Mouse (Mus musculus): ENCODE data around the gene Cap1. TPM values are rescaled to one million over a fixed set of nuclear protein-coding genes. Genes with fewer than 3 reads are reported as not detected.

The Cap1 gene
- 100 to 1,000 TPM; 305 to 314 TPM for total RNA-seq (2021)

DNA sequence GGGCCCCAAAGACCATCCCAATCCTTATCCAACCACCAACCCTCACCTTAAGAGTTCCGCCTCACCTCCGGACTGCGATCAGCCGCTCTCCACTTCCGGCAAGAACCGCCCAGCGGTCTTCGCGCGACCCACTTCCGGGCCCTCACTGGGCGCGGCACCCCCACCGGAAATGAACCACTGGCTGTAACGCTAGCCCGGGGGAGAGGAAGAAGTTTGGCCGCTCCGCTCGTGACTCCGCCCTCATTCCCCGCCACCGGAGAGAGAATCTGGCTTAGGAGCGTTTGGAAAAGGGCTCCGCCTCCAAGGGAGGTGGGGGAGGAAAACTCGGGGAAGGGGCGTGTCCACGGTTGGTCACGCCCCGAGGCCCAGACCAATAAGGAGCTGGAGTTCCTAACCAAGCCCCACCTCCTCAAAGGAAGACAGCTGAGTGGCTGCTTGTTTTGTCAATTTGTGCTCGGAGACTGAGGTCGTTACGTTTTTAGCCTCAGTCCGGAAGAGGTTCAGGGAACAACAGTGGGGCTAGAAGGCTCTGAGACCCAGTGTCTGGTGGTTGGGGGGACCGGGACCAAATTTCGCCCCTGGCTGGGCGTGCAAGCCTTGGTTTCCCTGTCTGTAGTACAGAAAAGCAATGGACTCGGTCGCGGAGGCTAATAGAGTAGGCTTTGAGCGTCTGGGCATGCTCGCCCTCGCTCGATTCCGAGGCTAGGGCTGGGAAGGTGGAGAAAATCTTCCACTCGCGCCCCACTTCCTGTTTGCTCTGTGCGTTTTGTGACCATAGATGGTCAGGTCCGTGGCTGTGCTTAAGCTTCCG, at the start of gene Cap1:
Gene Cap1 (minus strand): TSS at position 289 of the 811 bp plus-strand sequence.
- peak; percentile 98 to 99 for DNase-seq

DNA sequence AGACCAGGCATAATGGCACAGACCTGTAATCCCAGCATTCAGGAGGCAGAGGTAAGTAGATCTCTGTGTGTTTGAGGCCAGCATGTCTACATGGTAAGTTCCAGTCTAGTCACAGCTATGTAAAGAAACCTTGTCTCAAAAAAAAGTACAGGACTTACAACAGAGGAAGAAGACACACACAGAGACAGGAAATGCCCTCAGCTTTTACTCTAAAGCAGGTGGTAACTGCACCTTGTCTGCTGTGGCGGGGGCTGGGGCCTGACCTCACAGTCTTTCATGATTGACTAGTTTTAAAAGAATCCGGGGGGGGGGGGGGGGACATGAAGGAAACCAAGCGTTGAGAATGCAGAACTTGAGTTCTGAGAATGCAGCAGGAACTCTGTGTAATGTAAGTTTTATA, 48.0 kb upstream of the Cap1 start:
- DNase-seq: no peak

DNA sequence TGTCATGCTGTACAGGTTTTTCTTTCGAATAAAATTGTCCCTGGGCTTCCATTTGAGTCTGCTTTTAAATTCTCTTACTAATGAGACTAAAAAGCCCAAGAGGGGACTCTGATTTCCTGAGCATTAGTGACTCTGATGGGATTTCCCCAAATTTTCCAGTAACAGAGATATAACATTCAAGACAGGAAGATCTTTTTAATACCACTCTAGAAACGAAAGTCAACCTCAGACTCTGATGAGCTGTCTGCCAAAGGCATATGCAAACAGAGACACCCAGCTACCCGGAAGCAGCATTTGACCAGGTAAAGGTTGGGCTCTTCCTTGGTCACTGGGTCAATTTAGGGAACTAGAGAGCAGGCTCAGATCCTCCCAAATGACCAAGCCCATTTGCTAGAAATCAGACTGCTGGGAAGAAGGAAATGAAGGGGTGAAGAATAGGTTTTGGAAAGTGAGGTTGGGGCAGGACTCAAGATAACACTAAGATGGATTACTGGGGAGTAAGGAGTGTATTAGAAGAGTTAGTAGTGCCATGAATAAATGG, 47.3 kb upstream of the Cap1 start:
- DNase-seq: no peak

DNA sequence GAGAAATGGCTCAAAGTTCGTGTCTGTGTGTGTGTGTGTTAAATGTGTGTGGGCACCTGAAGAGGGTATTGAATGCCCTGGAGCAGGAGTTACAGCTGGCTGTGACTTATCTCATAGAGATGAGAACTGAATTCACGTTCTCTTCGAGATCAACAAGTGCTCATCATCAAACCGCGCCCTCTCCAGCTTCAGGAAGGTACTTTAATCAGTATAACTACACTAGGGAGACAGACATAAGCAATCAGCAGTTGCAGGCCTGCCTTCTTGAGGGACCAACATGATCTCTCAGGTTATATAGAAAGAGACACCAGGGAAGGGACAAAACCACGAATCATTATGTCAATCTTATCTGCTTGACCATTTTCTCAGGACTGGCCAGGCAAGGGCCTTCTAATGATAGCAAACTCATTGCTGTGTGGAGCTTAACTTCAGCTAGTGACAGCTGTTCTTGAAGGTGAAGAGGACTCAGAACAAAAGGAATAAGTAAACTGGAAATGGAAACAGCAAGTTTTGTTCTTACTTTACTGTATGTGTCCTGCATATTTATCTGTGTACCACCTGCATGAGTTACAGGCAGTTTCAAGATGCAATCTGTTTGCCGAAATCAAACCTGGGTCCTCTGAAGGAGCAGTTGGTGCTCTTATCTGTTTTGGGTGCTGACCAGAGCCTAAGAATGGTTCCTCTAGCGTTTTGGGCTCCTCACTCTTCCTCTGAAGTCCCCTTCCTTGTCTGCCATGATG, 46.6 kb upstream of the Cap1 start:
- no peak for DNase-seq

DNA sequence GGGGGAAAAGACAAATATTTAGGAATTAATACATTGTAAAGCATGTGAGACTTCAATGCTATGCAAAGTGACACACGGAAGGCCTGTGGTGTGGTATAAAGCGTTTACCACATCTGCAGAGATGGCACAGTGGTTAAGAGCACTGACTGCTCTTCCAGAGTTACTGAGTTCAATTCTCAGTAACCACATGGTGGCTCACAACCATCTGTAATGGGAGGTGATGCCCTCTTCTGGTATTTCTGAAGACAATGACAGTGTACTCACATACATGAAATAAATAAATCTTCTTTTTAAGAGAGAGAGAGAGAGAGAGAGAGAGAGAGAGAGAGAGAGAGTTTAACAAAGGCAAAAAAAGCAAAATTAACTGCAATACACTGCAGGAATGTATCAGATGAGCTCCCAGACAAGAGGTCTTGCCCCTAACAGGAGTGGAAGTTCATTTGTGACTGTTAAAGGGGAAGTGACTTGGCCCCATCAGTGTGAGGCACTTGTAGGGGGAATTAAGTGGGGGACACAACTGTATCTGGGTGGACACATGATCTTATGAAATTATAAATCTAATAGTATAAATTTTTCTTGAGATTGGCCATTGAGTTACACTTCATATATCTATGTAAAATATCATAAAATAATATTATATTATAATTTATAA, 45.2 kb upstream of the Cap1 start:
- no peak for DNase-seq

DNA sequence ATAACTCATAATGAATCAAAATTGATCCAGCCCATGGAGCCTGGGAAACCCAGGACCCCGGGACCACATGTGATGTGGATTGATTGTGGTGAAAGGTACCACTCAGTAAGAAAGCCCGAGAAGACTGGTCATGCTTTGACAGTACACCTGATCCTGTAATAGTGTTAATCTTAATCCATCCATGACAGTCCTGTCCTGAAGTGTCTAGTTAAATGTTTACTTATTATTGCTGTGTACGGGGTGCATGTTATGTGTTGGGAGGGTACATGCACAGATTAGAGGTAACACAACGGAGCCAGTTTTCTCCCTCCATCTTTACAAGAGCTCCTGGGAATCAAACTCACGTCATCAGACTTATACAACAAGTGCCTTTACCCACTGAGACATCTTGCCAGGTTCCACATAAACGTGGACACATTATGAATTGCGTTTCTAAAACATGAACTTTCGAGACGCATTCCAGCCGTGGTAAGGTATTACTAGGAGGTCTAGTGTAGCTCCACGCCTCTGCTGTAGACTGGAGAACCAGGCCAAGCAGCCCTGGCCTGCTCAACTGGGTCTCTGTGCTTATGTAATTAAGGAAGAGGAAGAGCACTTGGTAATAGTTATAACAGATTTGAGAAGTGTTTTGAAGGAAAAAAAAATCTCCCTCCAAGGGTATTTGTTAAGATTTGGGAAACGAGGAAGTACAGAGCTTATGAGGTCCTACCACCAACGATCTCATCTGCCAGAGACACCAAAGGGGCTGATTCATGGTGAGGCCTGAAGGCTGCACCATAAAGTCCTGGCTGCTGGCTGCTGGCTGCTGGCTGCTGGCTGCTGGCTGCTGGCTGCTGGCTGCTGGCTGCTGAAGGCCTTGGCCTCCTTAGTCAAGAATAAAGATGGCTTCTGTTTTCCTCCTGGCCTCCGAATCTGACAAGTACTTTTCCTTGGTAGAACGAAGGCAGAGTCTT, 37.8 kb upstream of the Cap1 start:
- no peak for DNase-seq

DNA sequence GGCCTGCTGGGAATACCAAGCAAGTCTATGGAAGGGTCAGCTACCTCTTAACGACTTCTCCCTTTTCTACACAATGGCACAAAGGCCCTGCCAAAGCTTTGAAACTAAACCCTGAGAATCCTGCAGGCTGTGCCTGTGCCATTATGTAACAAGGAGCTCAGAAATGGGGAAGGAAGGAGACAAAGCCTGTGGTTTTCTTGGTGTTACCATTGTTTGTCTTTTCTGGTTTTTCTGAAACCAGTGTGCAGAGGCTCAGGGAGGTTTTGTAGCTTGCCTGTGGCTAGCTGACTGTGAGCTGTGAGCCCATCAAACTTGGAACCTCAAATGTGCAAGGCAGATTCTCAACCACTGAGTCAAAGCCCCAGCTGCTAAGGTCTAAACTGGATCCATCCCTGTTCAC, 37.0 kb upstream of the Cap1 start:
- DNase-seq: no peak

DNA sequence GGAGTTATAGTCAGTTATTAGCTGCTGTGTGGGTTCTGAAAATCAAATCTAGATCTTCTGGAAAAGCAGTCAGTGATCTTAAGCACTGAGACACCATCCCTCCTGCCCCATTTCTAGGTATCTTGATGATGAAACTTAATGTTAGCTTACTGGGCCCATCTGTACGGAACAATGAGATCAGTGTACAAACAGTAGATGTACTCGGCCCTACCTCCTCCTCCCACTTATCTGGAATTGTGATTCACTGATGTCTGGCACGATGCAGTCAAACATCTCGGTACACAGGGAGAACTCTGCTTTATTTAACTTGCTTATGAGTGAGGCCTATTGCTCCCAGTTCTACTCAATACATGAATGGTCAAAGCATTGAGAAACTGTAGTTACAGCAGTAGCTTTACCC, 30.1 kb upstream of the Cap1 start:
- DNase-seq: no peak

DNA sequence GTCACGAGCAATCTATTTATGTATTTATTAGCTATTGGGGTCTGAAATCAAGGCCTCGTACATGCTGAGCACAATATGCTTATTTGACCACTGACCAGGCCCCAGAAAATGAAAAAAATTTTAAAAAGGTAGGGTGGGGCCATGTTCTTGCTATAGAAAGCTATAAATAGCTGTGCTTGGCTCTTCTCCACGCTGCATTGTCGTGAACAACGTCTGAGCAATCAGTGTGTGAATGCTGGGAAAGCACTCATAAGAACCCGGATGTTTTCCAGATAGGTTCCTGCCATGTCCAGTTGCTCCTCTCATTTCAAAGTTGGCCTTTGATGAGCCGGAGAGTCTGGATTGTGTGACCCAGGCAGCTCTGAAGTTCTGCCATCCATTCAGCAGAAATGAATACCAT, 28.3 kb upstream of the Cap1 start:
- DNase-seq: no peak

DNA sequence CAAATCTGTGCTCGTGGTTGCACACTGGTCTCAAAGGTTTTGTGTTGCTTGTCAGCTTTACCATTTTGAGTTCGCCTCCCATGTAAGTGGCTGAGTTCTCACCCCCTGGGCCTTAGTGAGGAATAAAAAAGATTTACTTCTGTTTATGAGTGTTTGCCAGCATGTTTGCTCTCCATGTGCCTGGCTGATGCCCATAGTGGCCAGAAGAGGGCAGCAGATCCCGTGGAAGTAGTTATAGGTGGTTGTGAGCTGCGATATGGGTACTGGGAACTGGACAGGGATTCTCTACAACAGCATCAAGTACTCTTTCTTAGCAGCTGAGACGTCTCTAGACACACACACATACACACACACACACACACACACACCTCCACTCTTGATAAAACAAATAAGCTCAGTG, 26.8 kb upstream of the Cap1 start:
- DNase-seq: no peak

DNA sequence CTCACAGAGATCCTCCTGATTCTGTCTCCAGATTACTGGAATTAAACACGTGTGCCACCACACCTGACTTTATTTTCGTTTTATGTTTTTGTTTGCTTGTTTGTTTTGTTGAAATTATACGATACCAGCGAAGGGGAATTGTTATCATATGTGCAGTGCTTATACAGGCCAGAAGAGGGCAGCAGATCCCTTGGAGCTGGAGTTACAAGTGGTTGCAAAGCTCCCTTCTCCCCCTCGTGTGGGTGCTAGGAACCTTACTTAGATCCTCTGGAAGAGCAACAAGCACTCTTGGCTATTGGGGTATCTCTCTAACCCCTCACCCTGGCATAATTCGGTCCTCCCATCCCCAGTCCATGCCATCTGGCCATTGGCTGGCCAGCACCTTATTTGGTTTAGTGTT, 24.7 kb upstream of the Cap1 start:
- DNase-seq: no peak

DNA sequence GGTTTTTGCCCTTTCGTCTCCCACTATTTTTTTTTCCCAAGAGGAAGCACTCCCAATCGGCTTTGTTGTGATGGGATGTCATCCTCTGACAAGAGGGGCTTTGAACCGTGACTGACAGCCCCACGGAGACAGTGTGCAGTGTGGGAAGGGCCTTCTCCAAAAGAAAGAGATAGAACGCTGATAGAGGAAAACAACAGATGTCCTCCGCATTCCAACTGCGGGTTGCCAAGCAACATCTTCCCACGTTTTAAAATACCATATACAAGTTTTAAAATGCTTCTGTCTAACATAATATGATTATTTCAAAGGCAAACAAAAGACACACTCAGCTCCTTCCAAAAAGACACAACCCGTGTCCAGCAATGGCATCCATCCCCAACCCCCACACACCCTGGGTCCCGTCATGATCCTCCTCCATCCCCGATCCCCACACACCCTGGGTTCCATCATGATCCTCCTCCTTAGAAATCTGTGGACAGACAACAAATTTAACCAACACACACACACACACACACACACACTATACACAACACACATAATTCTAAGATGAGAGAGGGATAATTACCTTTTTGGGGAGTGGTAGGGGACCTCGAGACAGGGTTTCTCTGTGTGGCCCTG, 23.8 kb upstream of the Cap1 start:
- DNase-seq: peak; percentile 67 to 74

DNA sequence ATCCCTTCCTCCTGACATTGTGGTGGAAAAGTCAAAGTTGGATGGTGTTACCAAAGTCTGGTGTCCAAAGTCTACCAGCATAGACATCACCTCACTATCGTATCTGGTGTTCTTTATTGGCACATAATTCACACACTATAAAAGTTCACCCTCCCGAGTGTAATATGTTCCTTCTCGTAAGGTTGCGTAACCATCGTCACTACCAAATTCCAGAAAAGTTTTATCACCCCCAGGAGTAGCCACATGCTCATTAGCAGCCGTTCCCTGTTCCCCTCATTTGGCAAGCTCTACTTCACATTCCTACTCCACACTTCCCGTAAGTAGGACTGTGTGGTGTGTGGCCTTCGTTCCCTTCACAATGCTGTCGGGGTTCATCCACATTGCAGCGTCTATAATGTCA, 19.5 kb upstream of the Cap1 start:
- no peak for DNase-seq

DNA sequence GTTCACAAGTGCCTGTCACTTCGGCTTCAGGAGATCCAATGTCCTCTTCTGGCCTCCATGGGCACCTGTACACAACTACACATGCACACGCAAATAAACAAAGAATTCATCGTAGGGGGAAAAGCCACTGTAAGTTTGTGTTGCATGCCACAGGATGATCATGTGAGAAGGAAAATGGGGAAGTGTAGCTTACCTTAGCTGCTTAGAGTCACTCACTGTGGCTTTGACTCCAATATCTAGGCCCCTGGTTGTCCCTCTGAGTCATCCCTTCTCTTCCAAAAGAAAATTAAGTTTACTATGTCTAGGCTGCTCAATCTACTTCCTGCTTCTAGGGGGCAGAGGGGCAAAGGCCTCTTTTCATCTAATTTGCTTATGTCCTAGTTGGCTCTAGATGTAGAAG, 17.9 kb upstream of the Cap1 start:
- no peak for DNase-seq

DNA sequence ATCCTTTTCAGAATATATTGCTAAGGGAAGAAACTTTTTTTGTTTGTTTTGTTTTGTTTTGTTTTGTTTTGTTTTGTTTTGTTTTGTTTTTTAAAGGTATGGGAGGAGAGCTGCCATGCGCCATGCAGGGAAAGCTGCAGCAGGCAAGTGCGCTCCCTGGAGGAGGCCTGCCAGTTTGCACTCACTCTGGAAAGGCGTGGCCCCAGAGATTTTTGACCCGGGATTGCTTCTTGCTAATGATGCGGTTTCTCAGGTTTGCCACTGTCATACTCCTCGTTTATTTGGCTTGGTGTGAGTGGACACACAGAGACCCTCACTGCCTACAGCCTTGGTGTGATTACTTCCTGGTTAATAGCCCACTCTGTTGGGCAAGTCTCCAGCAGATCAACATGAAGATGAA, 16.3 kb upstream of the Cap1 start:
- DNase-seq: no peak

DNA sequence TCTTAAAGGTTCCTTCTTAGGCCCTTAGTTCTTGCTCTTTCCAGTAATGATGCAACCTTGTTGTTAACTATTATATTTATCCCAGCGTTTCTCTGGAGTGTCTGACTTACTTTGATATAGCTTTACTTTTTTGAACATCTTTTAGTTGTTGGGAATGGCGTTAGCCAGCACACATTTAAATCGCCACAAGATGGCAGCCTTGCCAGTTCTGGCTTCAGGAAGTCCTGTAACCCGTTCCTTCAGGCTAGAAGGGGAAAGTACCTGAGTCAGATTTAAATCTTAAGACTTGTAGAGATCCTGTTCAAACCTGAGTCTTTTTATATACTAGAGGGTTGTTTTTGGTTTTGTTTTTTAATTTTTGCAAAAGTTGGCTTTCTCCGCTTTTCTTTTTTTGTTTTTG, 12.5 kb upstream of the Cap1 start:
- DNase-seq: peak; percentile 55 to 67

DNA sequence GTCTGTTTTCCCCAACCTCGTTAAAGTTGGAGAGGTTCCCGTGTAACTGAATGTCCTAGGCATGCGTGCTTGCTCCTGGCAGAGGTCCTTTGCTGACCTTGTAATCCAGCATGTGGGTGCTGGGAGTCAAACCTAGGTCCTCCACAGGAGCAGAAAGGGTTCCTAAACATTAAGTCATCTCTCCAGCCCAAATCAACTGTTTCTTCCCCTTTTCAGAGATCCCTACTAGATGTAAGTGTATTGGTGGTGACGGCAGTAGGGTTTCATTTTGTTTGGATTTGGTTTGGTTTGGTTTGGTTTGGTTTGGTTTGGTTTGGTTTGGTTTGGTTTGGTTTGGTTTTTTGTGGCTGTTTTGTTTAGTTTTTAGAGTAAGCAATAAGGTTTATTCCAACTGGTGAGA, 11.9 kb upstream of the Cap1 start:
- DNase-seq: no peak

DNA sequence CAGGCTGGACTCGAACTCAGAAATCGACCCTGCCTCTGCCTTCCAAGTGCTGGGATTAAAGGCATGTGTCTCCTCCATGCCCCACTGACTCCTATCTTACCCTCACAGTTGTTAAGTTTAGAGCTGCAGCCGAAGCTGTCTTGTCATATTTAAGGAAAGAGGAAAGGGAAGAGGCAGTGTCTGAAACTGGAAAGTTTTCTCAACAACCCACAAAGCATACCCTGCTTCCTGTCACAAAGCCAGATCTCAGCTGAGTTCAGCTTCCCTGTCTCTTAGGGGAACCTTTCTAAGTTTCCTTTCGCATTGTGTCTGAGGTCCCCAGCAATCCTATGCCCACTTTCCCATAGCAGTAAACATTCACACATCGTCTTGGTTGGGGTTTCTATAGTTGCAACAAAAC, 6.3 kb upstream of the Cap1 start:
- no peak for DNase-seq

DNA sequence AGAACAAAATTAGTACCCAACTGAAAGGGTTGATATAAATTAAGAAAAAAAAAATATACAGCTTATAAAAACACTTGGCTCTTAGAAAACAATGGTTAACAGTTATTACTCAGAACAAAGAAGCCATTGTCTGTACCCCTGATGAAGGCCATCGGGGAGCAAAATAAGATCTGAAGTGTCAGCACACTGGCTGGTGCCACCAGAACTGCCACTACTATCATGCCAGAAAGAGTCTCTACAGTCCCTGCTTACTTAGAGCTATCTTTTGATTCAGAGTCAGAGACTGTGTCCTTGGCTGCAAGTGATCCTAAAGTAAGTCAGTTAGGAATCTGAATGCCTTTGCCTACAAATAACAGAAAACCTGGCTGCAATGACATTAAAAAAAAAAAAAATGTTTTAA, 5.7 kb upstream of the Cap1 start:
- DNase-seq: no peak

DNA sequence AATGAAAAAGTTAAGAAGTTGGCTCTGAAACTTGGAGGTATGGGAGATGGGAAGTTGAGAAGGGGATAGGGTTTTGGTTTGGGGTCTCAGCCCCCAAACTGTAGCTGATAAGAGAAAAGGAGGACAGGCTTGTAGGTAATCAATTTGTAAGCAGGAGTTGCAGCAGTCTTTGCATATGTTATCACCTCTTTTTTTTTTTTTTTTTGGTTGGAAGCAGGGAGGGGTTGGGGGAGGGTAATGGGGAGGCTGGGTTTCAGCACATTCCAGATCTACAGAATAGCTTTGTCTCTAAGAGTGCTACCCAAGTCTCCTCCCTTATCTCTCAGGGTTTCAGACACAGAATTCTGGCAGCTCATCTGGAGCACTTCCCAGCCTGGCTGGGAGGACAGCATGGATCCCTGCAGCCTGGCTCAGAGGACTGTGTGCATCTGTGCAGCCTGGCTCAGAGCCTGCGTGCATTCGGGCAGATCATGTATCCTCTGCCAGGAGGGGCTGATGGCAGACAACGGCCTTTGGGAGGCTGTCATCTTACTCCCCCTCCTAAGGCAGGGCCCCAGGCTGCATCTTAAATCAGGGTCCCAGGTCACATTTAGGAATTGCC, 5.1 kb upstream of the Cap1 start:
- peak; percentile 84 to 90 for DNase-seq

DNA sequence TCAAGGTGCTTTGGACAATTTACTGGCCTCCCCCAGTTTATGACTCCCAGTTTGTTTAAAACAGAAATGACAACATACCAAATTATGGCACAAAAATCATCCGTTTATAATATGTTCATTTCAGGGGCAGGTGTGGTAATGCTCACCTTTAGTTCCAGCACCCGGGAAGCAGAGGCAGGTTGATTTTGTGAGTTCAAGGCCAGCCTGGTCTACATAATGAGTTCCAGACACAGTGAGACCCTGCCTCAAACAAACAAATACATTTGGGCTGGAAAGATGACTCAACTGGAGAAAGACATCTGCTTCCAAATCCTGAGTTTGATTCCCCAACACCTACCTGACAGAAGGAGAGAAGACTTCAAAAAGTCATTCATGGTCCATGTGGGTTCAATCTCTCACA, 1.5 kb upstream of the Cap1 start:
- no peak for DNase-seq
